Mouse (Mus musculus): ENCODE measurements around the gene Med15. TPM values are rescaled to one million over a fixed set of nuclear protein-coding genes. Genes with fewer than 3 reads are reported as not detected.
A peak's percentile ranks its signal among the peaks of the same experiment; 100 is the strongest.

Gene Med15
- total RNA-seq, 1 experiment from 2014 or later: 55.5 TPM

DNA sequence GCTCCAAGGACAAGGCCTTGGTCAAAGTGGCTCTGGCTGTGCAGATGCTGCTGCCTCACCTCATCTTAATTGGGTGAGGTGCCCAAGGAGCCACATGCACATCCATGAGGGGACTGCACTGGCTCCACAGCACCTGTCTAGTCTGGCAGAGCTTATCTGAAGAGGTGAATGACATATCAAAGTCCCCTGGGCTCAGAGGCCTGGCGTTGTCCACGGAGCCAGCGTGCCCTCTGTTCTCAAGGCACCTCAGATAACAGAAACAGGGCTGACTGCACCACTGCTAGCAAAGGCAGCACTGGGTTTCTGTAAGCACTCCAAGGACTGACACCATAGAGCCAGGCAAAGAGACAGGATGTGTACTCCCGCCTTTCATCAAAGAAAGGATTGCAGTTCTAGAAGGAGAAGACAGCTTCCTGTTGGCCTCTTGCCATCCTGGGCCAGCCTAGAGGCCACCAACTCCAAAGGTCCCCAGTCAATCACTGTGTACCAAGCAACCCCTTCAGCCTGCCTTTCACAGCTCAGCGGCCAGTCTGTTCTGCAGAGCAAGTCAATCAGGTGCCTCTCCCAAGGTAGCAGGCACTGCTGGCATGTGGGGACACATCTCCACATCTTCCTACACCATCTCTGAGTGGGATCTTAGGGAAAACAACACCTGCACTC lies 76.3 kb downstream of the Med15 start:
- no peak for ATAC-seq (replicated peaks; ENCODE audit: insufficient number of reproducible peaks, low FRiP score, low TSS enrichment, poor library complexity, severe bottlenecking)

DNA sequence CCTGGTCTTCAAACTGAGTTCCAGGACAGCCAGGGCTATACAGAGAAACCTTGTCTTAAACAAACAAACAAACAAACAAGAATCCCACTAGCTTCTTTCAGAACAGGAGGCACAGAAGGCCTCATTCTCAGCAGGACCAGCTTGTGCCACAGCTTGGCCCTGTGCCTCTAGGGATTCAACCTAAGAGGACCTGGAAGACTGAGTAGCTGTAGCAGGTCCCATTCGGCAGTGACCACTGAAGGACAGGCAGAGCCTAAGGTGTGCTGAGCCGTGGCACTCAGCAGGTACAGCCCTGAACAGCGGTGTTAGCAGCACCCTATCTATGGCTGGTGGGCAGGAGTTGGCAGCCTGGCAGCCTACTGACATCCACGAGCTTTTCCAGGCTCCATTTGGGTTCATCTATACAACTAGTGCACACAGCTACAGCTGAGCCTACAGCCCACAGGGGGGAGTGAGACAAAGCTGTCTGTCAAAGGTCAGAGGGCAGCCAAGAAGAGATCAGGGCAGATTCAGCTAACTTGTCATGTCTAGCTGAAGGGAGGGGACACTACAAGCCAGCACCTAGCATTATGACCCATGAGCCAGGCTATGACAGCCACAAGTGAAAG lies 78.4 kb downstream of the Med15 start:
- ATAC-seq (replicated peaks; ENCODE audit: insufficient number of reproducible peaks, low FRiP score, low TSS enrichment, poor library complexity, severe bottlenecking): no peak

DNA sequence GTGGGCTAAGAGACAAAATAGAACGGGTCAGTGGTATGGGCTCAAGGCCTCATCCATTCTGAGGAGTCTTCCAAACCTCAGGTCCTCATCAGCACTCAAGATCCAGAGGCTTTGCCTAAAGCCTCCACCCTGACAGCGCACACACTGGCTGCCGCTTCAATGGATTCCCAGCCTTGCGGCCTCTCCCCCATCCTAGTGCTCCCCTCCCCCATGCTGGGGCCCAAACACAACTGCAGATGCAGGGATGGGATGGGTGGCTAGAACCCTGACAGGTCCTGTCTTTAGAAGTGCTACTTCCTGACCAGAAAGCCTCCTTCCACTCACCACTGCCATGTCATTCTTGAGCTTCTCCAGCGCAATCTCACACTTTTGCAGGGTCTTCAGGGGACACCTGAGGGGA lies 79.1 kb downstream of the Med15 start:
- no peak for ATAC-seq (replicated peaks; ENCODE audit: insufficient number of reproducible peaks, low FRiP score, low TSS enrichment, poor library complexity, severe bottlenecking)

- ATAC-seq (replicated peaks; ENCODE audit: insufficient number of reproducible peaks, low FRiP score, low TSS enrichment, poor library complexity, severe bottlenecking): no peak
Observed at GRCm38 (mm10) chr16:17652607-17653006, 80.1 kb downstream of the Med15 start.

- ATAC-seq (replicated peaks; ENCODE audit: insufficient number of reproducible peaks, low FRiP score, low TSS enrichment, poor library complexity, severe bottlenecking): no peak
Observed at GRCm38 (mm10) chr16:17650711-17651110, 82.0 kb downstream of the Med15 start.

DNA sequence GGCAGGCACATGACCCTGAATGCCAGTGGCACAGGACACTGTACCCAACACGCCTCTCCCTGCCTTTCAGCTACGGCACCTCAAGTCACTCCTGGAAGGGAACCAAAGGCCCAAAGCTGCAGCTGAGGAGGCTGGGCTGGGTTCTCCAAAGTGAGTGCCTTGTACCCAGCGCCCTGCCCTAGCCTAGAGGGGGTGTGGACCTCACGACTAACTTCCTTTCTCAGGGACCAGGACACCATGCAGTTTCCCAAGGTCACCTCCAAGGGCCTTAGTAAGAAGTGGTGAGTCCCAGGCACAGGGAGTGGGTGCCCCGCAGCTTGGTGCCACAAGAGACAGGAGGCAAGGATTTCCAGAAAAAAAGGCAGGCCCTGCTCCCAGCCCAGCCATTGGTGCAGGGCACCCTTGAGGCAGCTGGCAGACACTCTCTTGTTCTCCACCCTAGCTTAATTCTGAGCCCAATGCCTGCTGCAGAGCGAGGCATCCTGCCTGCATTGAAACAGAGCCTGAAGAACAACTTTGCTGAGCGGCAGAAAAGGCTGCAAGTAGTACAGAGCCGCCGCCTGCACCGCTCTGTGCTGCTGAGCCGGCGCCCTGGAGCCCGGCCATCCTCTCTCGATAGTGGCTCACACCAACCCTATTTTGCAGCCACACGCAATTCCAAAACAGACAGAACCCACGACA lies 82.6 kb downstream of the Med15 start:
- no peak for ATAC-seq (replicated peaks; ENCODE audit: insufficient number of reproducible peaks, low FRiP score, low TSS enrichment, poor library complexity, severe bottlenecking)

DNA sequence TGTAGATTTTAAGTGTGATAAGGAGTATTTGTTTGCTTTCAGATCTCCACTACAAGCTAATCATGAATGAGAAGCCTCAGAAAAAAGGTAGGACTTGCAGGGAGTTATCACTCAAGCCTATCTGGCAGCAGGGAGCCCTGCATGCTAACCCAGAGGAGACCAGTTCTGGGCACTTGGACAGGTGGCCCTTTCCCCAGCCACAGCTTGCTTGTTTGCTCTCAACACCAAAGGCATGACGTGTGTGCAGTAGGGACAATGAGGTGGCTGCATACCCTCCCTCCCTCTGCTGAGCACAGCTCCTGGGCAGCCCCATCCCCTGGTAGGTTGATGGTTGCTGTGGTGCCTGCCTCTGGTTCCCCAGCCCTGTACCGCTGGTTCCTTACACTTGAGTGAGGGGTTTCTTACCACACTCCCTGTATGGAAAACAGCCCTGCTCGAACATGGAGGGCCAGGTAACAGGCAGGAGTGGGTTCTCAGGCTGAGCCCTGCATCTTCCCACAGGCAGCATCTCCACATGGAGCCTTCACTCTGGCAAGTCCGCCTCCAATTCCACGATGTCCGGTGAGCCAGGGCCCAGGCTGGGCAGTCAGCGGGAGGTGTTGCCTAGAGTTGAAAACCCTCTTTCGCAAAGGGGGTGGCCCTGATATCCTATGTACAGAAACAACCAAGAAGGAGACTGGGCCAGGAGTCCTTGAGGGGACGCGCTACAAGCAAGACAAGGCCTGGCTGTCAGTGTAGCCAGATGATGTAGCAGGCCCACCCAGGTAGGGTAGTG lies 84.9 kb downstream of the Med15 start:
- no peak for ATAC-seq (replicated peaks; ENCODE audit: insufficient number of reproducible peaks, low FRiP score, low TSS enrichment, poor library complexity, severe bottlenecking)

GRCm38 (mm10) chr16:17647156-17647555 lies 85.5 kb downstream of the Med15 start:
- ATAC-seq (replicated peaks; ENCODE audit: insufficient number of reproducible peaks, low FRiP score, low TSS enrichment, poor library complexity, severe bottlenecking): no peak

DNA sequence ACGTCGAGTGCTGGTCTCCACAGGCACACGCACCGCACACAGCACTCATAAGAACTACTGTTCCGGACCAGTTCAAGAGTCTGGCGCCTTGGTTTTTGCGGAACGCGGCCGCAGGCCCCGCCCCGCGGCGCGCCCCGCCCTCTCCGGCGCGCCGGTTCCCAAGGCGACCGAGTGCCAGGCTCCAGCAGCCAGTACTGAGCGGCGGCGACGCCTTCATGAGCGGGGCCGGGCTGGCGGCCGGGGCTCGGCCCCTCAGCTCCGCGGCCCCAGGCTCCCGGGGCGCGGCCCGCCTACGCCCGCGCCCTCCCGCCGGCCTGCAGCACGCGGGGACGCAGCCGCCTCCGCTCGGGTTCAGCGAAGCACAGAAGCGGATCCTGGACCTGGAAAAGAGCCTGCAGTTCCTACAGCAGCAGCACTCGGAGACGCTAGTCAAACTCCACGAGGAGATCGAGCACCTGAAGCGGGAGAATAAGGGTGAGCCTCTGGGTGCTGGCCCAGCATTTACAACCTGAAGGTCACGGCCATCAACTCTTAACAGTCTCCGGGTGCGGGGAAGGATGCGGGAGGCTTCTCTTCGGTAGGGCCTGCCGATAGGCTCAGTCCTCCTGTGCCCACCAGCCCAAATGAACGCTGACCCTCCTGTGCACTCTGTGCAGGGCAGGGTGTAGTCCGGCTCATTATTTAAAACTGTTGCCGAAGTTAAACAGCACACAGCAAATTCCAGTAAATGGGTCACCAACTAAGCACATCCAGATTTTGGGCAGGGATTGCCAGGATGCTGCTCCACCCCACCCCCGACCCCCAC lies 86.2 kb downstream of the Med15 start, which contains the start of gene Ccdc74a:
TSS of gene Ccdc74a (plus strand) at position 161 of the 805 bp plus-strand sequence.
- ATAC-seq (replicated peaks; ENCODE audit: insufficient number of reproducible peaks, low FRiP score, low TSS enrichment, poor library complexity, severe bottlenecking): peak; percentile 42

DNA sequence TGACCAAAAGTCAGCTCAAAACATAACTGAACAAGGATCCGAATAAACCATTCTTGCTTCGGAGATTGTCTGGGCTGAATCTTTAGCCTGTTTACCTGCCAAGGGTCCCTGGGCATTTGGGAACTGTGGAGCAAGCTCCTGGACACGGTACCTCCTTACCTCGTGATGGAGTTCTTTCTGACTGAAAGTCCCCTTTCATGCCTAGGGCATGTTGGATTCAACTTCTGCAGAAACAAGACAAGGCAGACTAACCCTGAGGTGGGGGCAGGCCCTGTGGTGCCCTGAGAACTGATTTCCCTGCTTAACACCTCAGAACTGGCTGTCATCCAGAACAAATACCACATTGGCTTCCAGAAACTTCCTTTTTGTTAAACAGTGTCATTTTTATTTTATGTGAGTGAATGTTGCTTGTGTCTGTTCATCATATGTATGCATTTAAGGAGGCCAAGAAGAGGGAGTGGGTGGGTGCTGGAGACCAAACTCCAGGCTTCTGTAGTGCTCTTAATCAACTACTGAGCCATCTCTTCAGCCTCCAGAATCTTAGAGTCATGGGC lies 89.2 kb downstream of the Med15 start:
- no peak for ATAC-seq (replicated peaks; ENCODE audit: insufficient number of reproducible peaks, low FRiP score, low TSS enrichment, poor library complexity, severe bottlenecking)

GRCm38 (mm10) chr16:17642311-17642710 lies 90.4 kb downstream of the Med15 start:
- ATAC-seq (replicated peaks; ENCODE audit: insufficient number of reproducible peaks, low FRiP score, low TSS enrichment, poor library complexity, severe bottlenecking): no peak

DNA sequence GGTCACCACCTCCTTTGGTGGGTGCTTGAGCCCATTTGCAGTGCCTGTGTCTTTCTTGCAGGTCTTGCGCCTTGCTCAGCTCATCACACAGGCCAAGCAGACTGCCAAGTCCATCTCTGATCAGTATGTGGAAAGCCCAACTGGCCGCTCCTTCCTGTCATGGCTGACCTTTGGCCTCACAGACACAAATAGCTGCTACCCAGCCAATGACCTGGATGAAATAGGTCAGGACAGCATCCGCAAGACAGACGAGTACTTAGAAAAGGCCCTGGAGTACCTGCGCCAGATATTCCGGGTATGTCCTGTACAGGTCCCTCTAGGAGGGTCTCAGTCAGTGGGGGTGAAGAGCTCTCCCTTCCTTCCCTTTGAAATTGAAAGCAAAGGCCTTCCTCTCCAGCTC lies 91.4 kb downstream of the Med15 start:
- ATAC-seq (replicated peaks; ENCODE audit: insufficient number of reproducible peaks, low FRiP score, low TSS enrichment, poor library complexity, severe bottlenecking): no peak

GRCm38 (mm10) chr16:17640706-17641105 lies 92.0 kb downstream of the Med15 start:
- no peak for ATAC-seq (replicated peaks; ENCODE audit: insufficient number of reproducible peaks, low FRiP score, low TSS enrichment, poor library complexity, severe bottlenecking)

GRCm38 (mm10) chr16:17639951-17640350 lies 92.7 kb downstream of the Med15 start:
- ATAC-seq (replicated peaks; ENCODE audit: insufficient number of reproducible peaks, low FRiP score, low TSS enrichment, poor library complexity, severe bottlenecking): no peak

DNA sequence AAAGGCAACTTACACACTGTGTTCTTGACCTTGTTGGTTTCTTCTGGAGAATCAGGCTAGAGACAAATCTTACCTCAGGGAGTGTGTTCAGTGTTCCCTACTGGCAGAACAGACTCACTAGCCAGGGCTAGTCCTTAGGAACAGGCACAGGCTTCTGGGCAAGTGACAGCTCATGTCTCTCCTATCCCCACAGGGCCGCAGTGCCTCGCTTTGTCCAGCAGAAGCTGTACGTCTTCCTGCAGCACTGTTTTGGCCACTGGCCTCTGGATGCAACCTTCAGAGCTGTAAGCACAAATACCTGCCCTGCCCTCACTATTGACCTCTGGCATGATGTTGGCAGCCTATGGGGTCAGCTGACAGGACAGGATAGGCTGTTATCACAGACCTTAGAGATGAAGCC lies 93.6 kb downstream of the Med15 start:
- no peak for ATAC-seq (replicated peaks; ENCODE audit: insufficient number of reproducible peaks, low FRiP score, low TSS enrichment, poor library complexity, severe bottlenecking)

GRCm38 (mm10) chr16:17638036-17638628 lies 94.6 kb downstream of the Med15 start:
- ATAC-seq (replicated peaks; ENCODE audit: insufficient number of reproducible peaks, low FRiP score, low TSS enrichment, poor library complexity, severe bottlenecking): no peak

GRCm38 (mm10) chr16:17637610-17638009 lies 95.1 kb downstream of the Med15 start:
- no peak for ATAC-seq (replicated peaks; ENCODE audit: insufficient number of reproducible peaks, low FRiP score, low TSS enrichment, poor library complexity, severe bottlenecking)

DNA sequence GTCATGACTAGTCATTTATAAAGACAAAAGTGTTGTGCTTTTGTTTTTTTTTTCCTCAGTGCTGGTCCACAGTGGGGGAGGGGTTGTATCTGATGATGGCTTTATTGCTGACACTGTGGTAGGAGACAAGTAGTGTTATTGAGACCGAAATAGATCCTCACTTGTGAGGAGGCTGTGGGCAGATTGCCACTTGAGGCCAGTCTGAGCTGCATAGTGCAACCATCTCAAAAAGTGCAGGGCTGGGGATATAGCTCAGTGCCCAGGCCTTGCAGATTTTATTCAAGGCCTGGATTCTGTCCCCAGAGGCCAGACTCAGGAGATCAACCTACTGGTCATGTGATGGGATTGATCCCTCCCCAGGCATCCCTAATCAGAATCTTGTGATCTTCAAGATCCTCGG lies 95.8 kb downstream of the Med15 start:
- ATAC-seq (replicated peaks; ENCODE audit: insufficient number of reproducible peaks, low FRiP score, low TSS enrichment, poor library complexity, severe bottlenecking): no peak
